Mouse (Mus musculus) liver, embryonic 12.5 days (tissue): ENCODE data around the gene Tm7sf2. TPM values are rescaled to one million over a fixed set of nuclear protein-coding genes. Genes with fewer than 3 reads are reported as not detected.
A peak's percentile ranks its signal among the peaks of the same experiment; 100 is the strongest.

Experiments
- ATAC-seq: fragments of 200-750 bp; cut with Nextera tagmentation; 2 replicates; pipeline ENCODE4 v1.8.0; 2017; ENCODE audit warnings: moderate number of reproducible peaks, mild to moderate bottlenecking, moderate library complexity
- H3K27ac ChIP-seq: fragments of 300-500 bp; sonication (generic); 2 replicates; pipeline ENCODE4 v1.5.1; 2016; ENCODE audit warnings: mild to moderate bottlenecking
- H3K27me3 ChIP-seq: fragments of 300-500 bp; sonication (generic); replicated peaks from 2 replicates; pipeline ENCODE4 v1.6.1; 2016; ENCODE audit warnings: mild to moderate bottlenecking, moderate library complexity
- H3K36me3 ChIP-seq: fragments of 300-500 bp; sonication (generic); 2 replicates; pipeline ENCODE4 v1.6.1; 2016; ENCODE audit warnings: mild to moderate bottlenecking, moderate library complexity
- H3K4me1 ChIP-seq: fragments of 300-500 bp; sonication (generic); 2 replicates; pipeline ENCODE4 v1.6.1; 2016
- H3K4me2 ChIP-seq: fragments of 300-500 bp; sonication (generic); 2 replicates; pipeline ENCODE4 v1.6.1; 2016; ENCODE audit warnings: mild to moderate bottlenecking, moderate library complexity
- H3K4me3 ChIP-seq: fragments of 300-500 bp; sonication (generic); 2 replicates; pipeline ENCODE4 v1.5.1; 2016; ENCODE audit warnings: mild to moderate bottlenecking, moderate library complexity
- H3K9ac ChIP-seq: fragments of 300-500 bp; sonication (generic); 2 replicates; pipeline ENCODE4 v1.6.1; 2016; ENCODE audit warnings: mild to moderate bottlenecking, moderate library complexity
- H3K9me3 ChIP-seq: fragments of 300-500 bp; sonication (generic); replicated peaks from 2 replicates; pipeline ENCODE4 v1.6.1; 2016; ENCODE audit warnings: mild to moderate bottlenecking, moderate library complexity
- WGBS: fragments of 180-500 bp; shearing (Covaris S2); methylation state at CpG from one replicate; pipeline ENCODE4 v1.1.7; 2016; ENCODE audit not compliant: insufficient replicate concordance; 5-methylcytosine and 5-hydroxymethylcytosine counted together
- polyA plus RNA-seq: library from polyadenylated mRNA; unstranded; fragments of >200 nt; fragmentation: Nextera tagmentation; extraction: Ambion mirVana; gene quantifications from 2 replicates; pipeline ENCODE4 v1.2.1, GENCODE M21; 2016

Tm7sf2 gene
- polyA plus RNA-seq: 30.0 and 31.4 TPM in 2 replicates

GRCm38 (mm10) chr19:6067724-6068415, at the start of gene Tm7sf2:
Tm7sf2 (minus strand) TSS chr19:6068373.
- H3K27ac ChIP-seq: peak within 1 kb of the TSS; percentile 77
- peak within 1 kb of the TSS; percentile 70 for H3K9ac ChIP-seq
- H3K4me2 ChIP-seq: peak within 1 kb of the TSS; percentile 95
- H3K36me3 ChIP-seq: peaks cover 46% of the 10 kb centered on the region
- 14% methylated on average over 33 of the region's 33 CpGs for WGBS
- peak; percentile 91 for ATAC-seq
- peaks cover 42% of the 10 kb centered on the region for H3K4me1 ChIP-seq
- no peaks in the 10 kb centered on the region for H3K9me3 ChIP-seq
- no peaks in the 10 kb centered on the region for H3K27me3 ChIP-seq
- peak within 1 kb of the TSS; percentile 60 for H3K4me3 ChIP-seq

- Histone ChIP-seq H3K4me3 (peak overlapping the region; percentile 79), H3K9me3 (no peaks in the 10 kb centered on the region), H3K4me2 (peak overlapping the region; percentile 95), H3K9ac (peak overlapping the region; percentile 88), H3K27ac (peak overlapping the region; percentile 97), H3K36me3 (peaks cover 64% of the 10 kb centered on the region), H3K27me3 (no peaks in the 10 kb centered on the region), H3K4me1 (peaks cover 31% of the 10 kb centered on the region)
- no peak for ATAC-seq
- WGBS: 2% methylated on average over 32 of the region's 32 CpGs
These were observed 49.3 kb upstream of the Tm7sf2 start for GRCm38 (mm10) chr19:6117346-6117985.

- no peak for ATAC-seq
- peak overlapping the region; percentile 95 for H3K4me2 ChIP-seq
- peak overlapping the region; percentile 88 for H3K9ac ChIP-seq
- H3K4me1 ChIP-seq: peaks cover 26% of the 10 kb centered on the region
- peak overlapping the region; percentile 79 for H3K4me3 ChIP-seq
- WGBS: 86% methylated on average over 15 of the region's 15 CpGs
- no peaks in the 10 kb centered on the region for H3K27me3 ChIP-seq
- no peaks in the 10 kb centered on the region for H3K9me3 ChIP-seq
- no peak overlapping the region for H3K27ac ChIP-seq
- H3K36me3 ChIP-seq: peaks cover 56% of the 10 kb centered on the region
These were observed 48.1 kb upstream of the Tm7sf2 start for GRCm38 (mm10) chr19:6116113-6116850.

GRCm38 (mm10) chr19:6113116-6113515, 44.9 kb upstream of the Tm7sf2 start:
- no peak for ATAC-seq
- Histone ChIP-seq H3K4me3 (no peak overlapping the region), H3K4me1 (peaks cover 18% of the 10 kb centered on the region), H3K9ac (no peak overlapping the region), H3K27me3 (no peaks in the 10 kb centered on the region), H3K36me3 (peaks cover 36% of the 10 kb centered on the region), H3K4me2 (no peak overlapping the region), H3K27ac (no peak overlapping the region), H3K9me3 (no peaks in the 10 kb centered on the region)
- WGBS: 71% methylated on average over 6 of the region's 6 CpGs

- 87% methylated on average over 7 of the region's 7 CpGs for WGBS
- H3K4me1 ChIP-seq: peaks cover 43% of the 10 kb centered on the region
- H3K9me3 ChIP-seq: no peaks in the 10 kb centered on the region
- no peak within 1 kb of the TSS; the same call in 1 of the 2 replicates for H3K4me2 ChIP-seq
- H3K4me3 ChIP-seq: no peak within 1 kb of the TSS
- H3K36me3 ChIP-seq: no peaks in the 10 kb centered on the region
- no peak for ATAC-seq
- 0 out of 2 replicates have a peak within 1 kb of the TSS, but pooled peaks have one; percentile 8 for H3K27ac ChIP-seq
- H3K9ac ChIP-seq: no peak within 1 kb of the TSS
- H3K27me3 ChIP-seq: no peaks in the 10 kb centered on the region
These were observed 37.4 kb upstream of the Tm7sf2 start, which contains the start of gene Naaladl1 for GRCm38 (mm10) chr19:6105586-6105985. Naaladl1 (plus strand) TSS chr19:6105782.

GRCm38 (mm10) chr19:6104476-6104875, 36.3 kb upstream of the Tm7sf2 start:
- no peak overlapping the region for H3K4me3 ChIP-seq
- H3K36me3 ChIP-seq: peaks cover 8% of the 10 kb centered on the region; the same call in 1 of the 2 replicates
- 28% methylated on average over 4 of the region's 4 CpGs for WGBS
- H3K4me1 ChIP-seq: peaks cover 51% of the 10 kb centered on the region
- no peak overlapping the region for H3K4me2 ChIP-seq
- no peaks in the 10 kb centered on the region for H3K27me3 ChIP-seq
- 0 out of 2 replicates have a peak overlapping the region, but pooled peaks have one; percentile 8 for H3K27ac ChIP-seq
- no peaks in the 10 kb centered on the region for H3K9me3 ChIP-seq
- no peak overlapping the region for H3K9ac ChIP-seq
- no peak for ATAC-seq

- no peak overlapping the region for H3K9ac ChIP-seq
- peaks cover 28% of the 10 kb centered on the region for H3K36me3 ChIP-seq
- peak; percentile 87 for ATAC-seq
- no peak overlapping the region for H3K4me2 ChIP-seq
- peaks cover 53% of the 10 kb centered on the region for H3K4me1 ChIP-seq
- H3K27me3 ChIP-seq: no peaks in the 10 kb centered on the region
- H3K4me3 ChIP-seq: no peak overlapping the region
- H3K9me3 ChIP-seq: no peaks in the 10 kb centered on the region
- H3K27ac ChIP-seq: peak overlapping the region; percentile 52
- WGBS: 68% methylated on average over 6 of the region's 6 CpGs
These were observed 34.1 kb upstream of the Tm7sf2 start for GRCm38 (mm10) chr19:6102169-6102853.

GRCm38 (mm10) chr19:6101186-6101585, 33.0 kb upstream of the Tm7sf2 start:
- Histone ChIP-seq H3K36me3 (peaks cover 34% of the 10 kb centered on the region), H3K27me3 (no peaks in the 10 kb centered on the region), H3K9me3 (no peaks in the 10 kb centered on the region), H3K27ac (no peak overlapping the region), H3K9ac (no peak overlapping the region), H3K4me2 (no peak overlapping the region), H3K4me1 (peaks cover 50% of the 10 kb centered on the region), H3K4me3 (no peak overlapping the region)
- no peak for ATAC-seq
- 76% methylated on average over 6 of the region's 6 CpGs for WGBS

- peaks cover 67% of the 10 kb centered on the region for H3K36me3 ChIP-seq
- 58% methylated on average over 3 of the region's 3 CpGs for WGBS
- ATAC-seq: no peak
- H3K9me3 ChIP-seq: no peaks in the 10 kb centered on the region
- H3K27ac ChIP-seq: no peak overlapping the region
- H3K4me2 ChIP-seq: no peak overlapping the region
- peaks cover 28% of the 10 kb centered on the region for H3K4me1 ChIP-seq
- H3K4me3 ChIP-seq: no peak overlapping the region
- H3K27me3 ChIP-seq: no peaks in the 10 kb centered on the region
- H3K9ac ChIP-seq: no peak overlapping the region
These were observed 29.7 kb upstream of the Tm7sf2 start for GRCm38 (mm10) chr19:6097847-6098246.

GRCm38 (mm10) chr19:6094119-6094518, 25.9 kb upstream of the Tm7sf2 start, which contains the start of gene AC131692.1:
AC131692.1 (plus strand) TSS chr19:6094419.
- Histone ChIP-seq H3K4me3 (no peak within 1 kb of the TSS), H3K27ac (no peak within 1 kb of the TSS), H3K4me1 (peaks cover 4% of the 10 kb centered on the region; the same call in 1 of the 2 replicates), H3K9ac (no peak within 1 kb of the TSS), H3K27me3 (no peaks in the 10 kb centered on the region), H3K36me3 (peaks cover 93% of the 10 kb centered on the region), H3K9me3 (no peaks in the 10 kb centered on the region), H3K4me2 (no peak within 1 kb of the TSS)
- ATAC-seq: no peak
- 82% methylated on average over 7 of the region's 7 CpGs for WGBS

- peaks cover 81% of the 10 kb centered on the region for H3K36me3 ChIP-seq
- H3K4me2 ChIP-seq: no peak overlapping the region
- H3K9ac ChIP-seq: no peak overlapping the region
- WGBS: 92% methylated on average over 13 of the region's 13 CpGs
- no peak overlapping the region for H3K27ac ChIP-seq
- no peak for ATAC-seq
- peaks cover 23% of the 10 kb centered on the region for H3K4me1 ChIP-seq
- H3K27me3 ChIP-seq: no peaks in the 10 kb centered on the region
- H3K9me3 ChIP-seq: no peaks in the 10 kb centered on the region
- H3K4me3 ChIP-seq: no peak overlapping the region
These were observed 20.7 kb upstream of the Tm7sf2 start for GRCm38 (mm10) chr19:6088841-6089240.
